Mouse (Mus musculus) thymus, postnatal 36 days (tissue): Measurements from ENCODE around the gene Nfe2l1.
"Not testable (repeated sequence)": the region's sequence is repeated elsewhere in the genome, so short reads cannot be mapped to it uniquely, and the experiment has no call there.

ENCODE experiments used
- DNase-seq, 2 experiments: peaks; one replicate each; pipeline ENCODE4 v3.0.0; 2022; ENCODE audit warnings: mixed read lengths in 2 of 2

Gene Nfe2l1

GRCm38 (mm10) chr11:96829813-96830538, at the start of gene Nfe2l1:
Gene Nfe2l1, minus strand, starts transcription at chr11:96829968.
- DNase-seq: peak; percentile 94 to 99

- DNase-seq: no peak
These were observed 49.6 kb upstream of the Nfe2l1 start for GRCm38 (mm10) chr11:96879359-96879758.

- no peak for DNase-seq
These were observed 48.9 kb upstream of the Nfe2l1 start for GRCm38 (mm10) chr11:96878715-96879114.

GRCm38 (mm10) chr11:96877071-96877470, 47.3 kb upstream of the Nfe2l1 start:
- DNase-seq: no peak

- DNase-seq: no peak
These were observed 46.7 kb upstream of the Nfe2l1 start for GRCm38 (mm10) chr11:96876300-96877040.

GRCm38 (mm10) chr11:96875745-96876144, 46.0 kb upstream of the Nfe2l1 start:
- peak; percentile 62 to 77 for DNase-seq

GRCm38 (mm10) chr11:96875270-96875669, 45.5 kb upstream of the Nfe2l1 start:
- DNase-seq: no peak

- DNase-seq: no peak
These were observed 43.9 kb upstream of the Nfe2l1 start for GRCm38 (mm10) chr11:96873601-96874140.

GRCm38 (mm10) chr11:96872441-96873379, 42.9 kb upstream of the Nfe2l1 start:
- no peak for DNase-seq

GRCm38 (mm10) chr11:96867149-96867548, 37.4 kb upstream of the Nfe2l1 start:
- DNase-seq: peak; percentile 48 to 52

GRCm38 (mm10) chr11:96863206-96863995, 33.6 kb upstream of the Nfe2l1 start:
- DNase-seq: peak in 1 of 2 experiments; percentile 16

- no peak for DNase-seq
These were observed 32.8 kb upstream of the Nfe2l1 start for GRCm38 (mm10) chr11:96862534-96862933.

GRCm38 (mm10) chr11:96861878-96862289, 32.1 kb upstream of the Nfe2l1 start:
- DNase-seq: peak; percentile 92 to 95

- DNase-seq: no peak
These were observed 31.7 kb upstream of the Nfe2l1 start for GRCm38 (mm10) chr11:96861446-96861845.

- DNase-seq: peak; percentile 57 to 61
These were observed 30.8 kb upstream of the Nfe2l1 start for GRCm38 (mm10) chr11:96860564-96860963.

- DNase-seq: no peak
These were observed 29.9 kb upstream of the Nfe2l1 start for GRCm38 (mm10) chr11:96859635-96860034.

- no peak for DNase-seq
These were observed 27.7 kb upstream of the Nfe2l1 start for GRCm38 (mm10) chr11:96857446-96857845.

GRCm38 (mm10) chr11:96849681-96850467, 20.1 kb upstream of the Nfe2l1 start, which contains the start of gene Copz2:
Gene Copz2, plus strand, starts transcription at chr11:96849870.
- DNase-seq: no peak

GRCm38 (mm10) chr11:96849145-96849544, 19.4 kb upstream of the Nfe2l1 start:
- not testable (repeated sequence) for DNase-seq

GRCm38 (mm10) chr11:96848694-96849093, 18.9 kb upstream of the Nfe2l1 start:
- no peak for DNase-seq

GRCm38 (mm10) chr11:96847240-96847639, 17.5 kb upstream of the Nfe2l1 start:
- no peak for DNase-seq
